Comparison of ENCODE assay signal across 8 mouse cellular contexts in genomic region chr4:97772084-97772484, GRCm38 (mm10). TPM values are rescaled to one million over a fixed set of nuclear protein-coding genes. Genes with fewer than 3 reads are reported as not detected.
DNase-seq lines count a peak whose midpoint lies in the region; ATAC-seq lines count a peak whose summit lies in the region.

No protein-coding gene starts in this region.

- peak overlapping the region; percentile 72 for H3K9ac ChIP-seq in hindbrain, embryonic 13.5 days

- peak overlapping the region; percentile 86 for H3K27ac ChIP-seq in hindbrain, embryonic 13.5 days

- H3K9me3 ChIP-seq in hindbrain, embryonic 13.5 days = no peaks in the 10 kb centered on the region

- peaks cover 23% of the 10 kb centered on the region for H3K27me3 ChIP-seq in hindbrain, embryonic 13.5 days

- WGBS in hindbrain, embryonic 13.5 days = under 1% methylated on average over 25 of the region's 25 CpGs

- H3K4me1 ChIP-seq in hindbrain, embryonic 13.5 days (replicated peaks) = peaks cover 36% of the 10 kb centered on the region

- ATAC-seq in hindbrain, embryonic 13.5 days (ENCODE audit: low FRiP score) = peak; percentile 92

- DNase-seq in R1 (ENCODE audit: low read depth, low spot score) = peak; percentile 94
- peak; percentile 97 for DNase-seq in cerebellum, postnatal 14 days
- peak; percentile 92 to 94 for DNase-seq in frontal cortex, postnatal 14 days (ENCODE audit: low spot score in 2 of 2)
- DNase-seq in layer of hippocampus, postnatal 36 days = peak; percentile 98
- DNase-seq in lung, postnatal 25 days (ENCODE audit: low spot score) = peak; percentile 99
- DNase-seq in retina, adult 2 months (ENCODE audit: low read depth, low spot score) = peak; percentile 89
- DNase-seq in thymus, postnatal 25 days = peak; percentile 95

- no peaks in the 10 kb centered on the region for H3K36me3 ChIP-seq in hindbrain, embryonic 13.5 days

- H3K4me3 ChIP-seq in hindbrain, embryonic 13.5 days = peak overlapping the region; percentile 50

- peak overlapping the region; percentile 65 for H3K4me2 ChIP-seq in hindbrain, embryonic 13.5 days

RNA-seq across cellular contexts. Expression of gene Nfia, which starts 0.5 kb away (rescaled TPM):
- polyA plus RNA-seq in hindbrain, embryonic 13.5 days (2015; fragmentation: Nextera tagmentation; extraction: Ambion mirVana) = 48.1 and 53.2 TPM in 2 replicates
- total RNA-seq in layer of hippocampus, postnatal 36 days (2021) = 100 to 1,000 TPM; 103 to 121 TPM

RNA-seq across cellular contexts. Expression of gene E130114P18Rik, which starts 5.8 kb away (rescaled TPM):
- polyA plus RNA-seq in hindbrain, embryonic 13.5 days (2015; fragmentation: Nextera tagmentation; extraction: Ambion mirVana) = 34.2 and 37.0 TPM in 2 replicates
- 1 to 10 TPM; 7.5 to 8.6 TPM for total RNA-seq in layer of hippocampus, postnatal 36 days (2021)

Comparison
In these comparisons a context has a peak if more than half of its experiments do, and no peak if none do; other contexts are left out.
1. Peak in every context shown above with its lines: DNase-seq, ATAC-seq, H3K4me3 ChIP-seq and H3K27ac ChIP-seq.